Comparison of ENCODE assay signal across 21 mouse cellular contexts in genomic region chr2:69244924-69245323, GRCm38 (mm10). TPM values are rescaled to one million over a fixed set of nuclear protein-coding genes. Genes with fewer than 3 reads are reported as not detected.
DNase-seq lines count a peak whose midpoint lies in the region; ATAC-seq and TF ChIP-seq lines count a peak whose summit lies in the region.
"Had no signal": no experiment of that assay in that cellular context is flagged by ENCODE, and none has a peak within 500 bp of the region (broad histone marks: within the 10 kb centered on the region; RNA-seq: fewer than 3 reads in every experiment).

No protein-coding gene starts in this region.

- TF ChIP-seq POLR2A in lung, adult 2 months (IDR thresholded peaks at IDR 0.05; ENCODE audit: borderline replicate concordance, extremely low read depth, low read depth, low read length), result no peak

- H3K9ac ChIP-seq in hindbrain, embryonic 14.5 days, result no peak overlapping the region
- H3K9ac ChIP-seq in hindbrain, embryonic 12.5 days, result no peak overlapping the region
- no peak overlapping the region for H3K9ac ChIP-seq in lung, embryonic 14.5 days
- H3K9ac ChIP-seq: intestine, embryonic 15.5 days; midbrain, embryonic 15.5 days had no signal

- no peak for ATAC-seq in hindbrain, embryonic 14.5 days (ENCODE audit: low FRiP score)
- no peak for ATAC-seq in hindbrain, embryonic 12.5 days (ENCODE audit: low FRiP score)
- peak; percentile 89 for ATAC-seq in lung, embryonic 14.5 days (ENCODE audit: insufficient read depth)
- ATAC-seq: intestine, embryonic 15.5 days; midbrain, embryonic 15.5 days had no signal

- TF ChIP-seq CTCF in lung, embryonic 14.5 days (IDR thresholded peaks at IDR 0.05; ENCODE audit: low read depth), result no peak
- TF ChIP-seq CTCF in lung, adult 2 months (IDR thresholded peaks at IDR 0.05; ENCODE audit: insufficient read depth, low read length), result no peak

- H3K36me3 ChIP-seq in hindbrain, embryonic 14.5 days (replicated peaks; ENCODE audit: control insufficient read depth, insufficient read depth), result no peaks in the 10 kb centered on the region
- H3K36me3 ChIP-seq in hindbrain, embryonic 12.5 days, result no peaks in the 10 kb centered on the region
- H3K36me3 ChIP-seq in lung, embryonic 14.5 days (ENCODE audit: insufficient read depth), result no peaks in the 10 kb centered on the region
- H3K36me3 ChIP-seq: hindbrain, embryonic 10.5 days; intestine, embryonic 15.5 days; midbrain, embryonic 15.5 days had no signal

- peak; percentile 10 to 40 for DNase-seq in cerebellum, postnatal 14 days
- DNase-seq in cerebellum, adult 18-20 months, result no peak
- DNase-seq in hindbrain, embryonic 14.5 days (ENCODE audit: low spot score), result peak; percentile 49
- peak; percentile 95 for DNase-seq in lung, embryonic 14.5 days
- no peak for DNase-seq in lung, adult 2 months
- DNase-seq in lung, postnatal 25 days (ENCODE audit: low spot score), result peak; percentile 12
- no peak for DNase-seq in right cerebral cortex, adult 18-20 months
- DNase-seq: adrenal gland, adult 2 months; cerebellum, adult 11 months; gastrocnemius, postnatal 10 days; heart, adult 2 months; layer of hippocampus, postnatal 36 days had no signal

- no peak overlapping the region for H3K4me2 ChIP-seq in hindbrain, embryonic 14.5 days (replicated peaks)
- no peak overlapping the region for H3K4me2 ChIP-seq in hindbrain, embryonic 12.5 days (replicated peaks)
- no peak overlapping the region for H3K4me2 ChIP-seq in lung, embryonic 14.5 days
- H3K4me2 ChIP-seq: intestine, embryonic 15.5 days; midbrain, embryonic 15.5 days had no signal

- H3K27me3 ChIP-seq in hindbrain, embryonic 14.5 days (ENCODE audit: control insufficient read depth, insufficient read depth, low read length), result no peaks in the 10 kb centered on the region
- H3K27me3 ChIP-seq in hindbrain, embryonic 12.5 days, result no peaks in the 10 kb centered on the region
- H3K27me3 ChIP-seq in lung, embryonic 14.5 days (ENCODE audit: insufficient read depth, low read length), result no peaks in the 10 kb centered on the region
- H3K27me3 ChIP-seq: CH12.LX; intestine, embryonic 15.5 days; midbrain, embryonic 15.5 days had no signal

- no peaks in the 10 kb centered on the region for H3K9me3 ChIP-seq in hindbrain, embryonic 14.5 days (ENCODE audit: control insufficient read depth, low read length)
- no peaks in the 10 kb centered on the region for H3K9me3 ChIP-seq in hindbrain, embryonic 12.5 days (replicated peaks)
- no peaks in the 10 kb centered on the region for H3K9me3 ChIP-seq in lung, embryonic 14.5 days (ENCODE audit: low read depth, low read length)
- H3K9me3 ChIP-seq: hindbrain, embryonic 10.5 days; intestine, embryonic 15.5 days; midbrain, embryonic 15.5 days had no signal

- peaks cover 7% of the 10 kb centered on the region; the same call in 1 of the 2 replicates for H3K4me1 ChIP-seq in hindbrain, embryonic 14.5 days (replicated peaks; ENCODE audit: control insufficient read depth, insufficient read depth, low read length)
- no peaks in the 10 kb centered on the region for H3K4me1 ChIP-seq in hindbrain, embryonic 12.5 days
- 0 out of 2 replicates have a peak, but pooled peaks cover 12% of the 10 kb centered on the region for H3K4me1 ChIP-seq in lung, embryonic 14.5 days (ENCODE audit: insufficient read depth)
- H3K4me1 ChIP-seq in lung, adult 2 months (ENCODE audit: control insufficient read depth, insufficient read depth, low read length), result no peaks in the 10 kb centered on the region
- H3K4me1 ChIP-seq: intestine, embryonic 15.5 days had no signal

- H3K27ac ChIP-seq in hindbrain, embryonic 14.5 days, result no peak overlapping the region
- no peak overlapping the region for H3K27ac ChIP-seq in hindbrain, embryonic 12.5 days
- H3K27ac ChIP-seq in lung, embryonic 14.5 days (ENCODE audit: low read depth), result peak overlapping the region; percentile 73
- H3K27ac ChIP-seq: heart, adult 2 months; hindbrain, embryonic 10.5 days; intestine, embryonic 15.5 days; macrophage; midbrain, embryonic 15.5 days had no signal

- WGBS in hindbrain, embryonic 14.5 days, result 21% methylated on average over 2 of the region's 2 CpGs
- 24% methylated on average over 2 of the region's 2 CpGs for WGBS in hindbrain, embryonic 12.5 days
- 20% methylated on average over 2 of the region's 2 CpGs for WGBS in lung, embryonic 14.5 days
- WGBS in lung, adult 2 months, result 42% methylated on average over 2 of the region's 2 CpGs

- H3K4me3 ChIP-seq in hindbrain, embryonic 14.5 days (replicated peaks; ENCODE audit: low read length), result no peak overlapping the region
- no peak overlapping the region for H3K4me3 ChIP-seq in hindbrain, embryonic 12.5 days
- H3K4me3 ChIP-seq in lung, embryonic 14.5 days (ENCODE audit: low read depth, low read length), result no peak overlapping the region
- H3K4me3 ChIP-seq in lung, adult 2 months (replicated peaks; ENCODE audit: extremely low read depth, low read depth, low read length), result no peak overlapping the region
- H3K4me3 ChIP-seq: heart, adult 2 months; hindbrain, embryonic 10.5 days; intestine, embryonic 15.5 days; midbrain, embryonic 15.5 days had no signal

RNA-seq across cellular contexts. Expression of gene G6pc2, which starts 34.1 kb away (rescaled TPM):
- 0.21 and 0.42 TPM in 2 replicates for polyA plus RNA-seq in hindbrain, embryonic 14.5 days (2014; fragmentation: Nextera tagmentation; extraction: Ambion mirVana)
- polyA plus RNA-seq in hindbrain, embryonic 12.5 days (2016; fragmentation: Nextera tagmentation; extraction: Ambion mirVana), result 0.19 TPM in 1 of 2 replicates, not detected in the other
- polyA plus RNA-seq in lung, embryonic 14.5 days (2014; fragmentation: Nextera tagmentation; extraction: Ambion mirVana), result not detected in 2 replicates
- not detected in 2 replicates for polyA plus RNA-seq in lung, adult 2 months (2012; rRNA removed)
- polyA plus RNA-seq: adrenal gland, adult 2 months; frontal cortex, adult 2 months; heart, adult 2 months; heart, embryonic 16.5 days; hindbrain, embryonic 10.5 days; liver, adult 2 months; macrophage; midbrain, embryonic 15.5 days had no signal

RNA-seq across cellular contexts. Expression of gene Spc25, which starts 38.9 kb away (rescaled TPM):
- polyA plus RNA-seq in hindbrain, embryonic 14.5 days (2014; fragmentation: Nextera tagmentation; extraction: Ambion mirVana), result 27.1 and 35.9 TPM in 2 replicates
- 127 and 128 TPM in 2 replicates for polyA plus RNA-seq in hindbrain, embryonic 12.5 days (2016; fragmentation: Nextera tagmentation; extraction: Ambion mirVana)
- polyA plus RNA-seq in lung, embryonic 14.5 days (2014; fragmentation: Nextera tagmentation; extraction: Ambion mirVana), result 192 and 198 TPM in 2 replicates
- 0.23 and 0.89 TPM in 2 replicates for polyA plus RNA-seq in lung, adult 2 months (2012; rRNA removed)

Comparison
In these comparisons a context has a peak if more than half of its experiments do, and no peak if none do; other contexts are left out.
1. DNase-seq: peak in cerebellum, postnatal 14 days (2 of 2), hindbrain, embryonic 14.5 days (single experiment), lung, embryonic 14.5 days (single experiment) and lung, postnatal 25 days (single experiment); none in cerebellum, adult 18-20 months (0 of 2), lung, adult 2 months (single experiment) and right cerebral cortex, adult 18-20 months (single experiment).
2. RNA of gene Spc25, which starts 38.9 kb away (polyA plus RNA-seq): 192 to 198 TPM in lung, embryonic 14.5 days, 127 to 128 TPM in hindbrain, embryonic 12.5 days and 27.1 to 35.9 TPM in hindbrain, embryonic 14.5 days; 0.23 to 0.89 TPM in lung, adult 2 months; every median in the first group is over 10 times any median in the second.